Mouse (Mus musculus) frontal cortex, postnatal 10 days (tissue): Measurements from ENCODE around the gene Dnajb12.

Source experiments
- DNase-seq, 2 experiments: peaks; one replicate each; pipeline ENCODE4 v3.0.0; 2022; ENCODE audit warnings: low spot score in 2 of 2, mixed read lengths in 1 of 2

Dnajb12 gene

DNA sequence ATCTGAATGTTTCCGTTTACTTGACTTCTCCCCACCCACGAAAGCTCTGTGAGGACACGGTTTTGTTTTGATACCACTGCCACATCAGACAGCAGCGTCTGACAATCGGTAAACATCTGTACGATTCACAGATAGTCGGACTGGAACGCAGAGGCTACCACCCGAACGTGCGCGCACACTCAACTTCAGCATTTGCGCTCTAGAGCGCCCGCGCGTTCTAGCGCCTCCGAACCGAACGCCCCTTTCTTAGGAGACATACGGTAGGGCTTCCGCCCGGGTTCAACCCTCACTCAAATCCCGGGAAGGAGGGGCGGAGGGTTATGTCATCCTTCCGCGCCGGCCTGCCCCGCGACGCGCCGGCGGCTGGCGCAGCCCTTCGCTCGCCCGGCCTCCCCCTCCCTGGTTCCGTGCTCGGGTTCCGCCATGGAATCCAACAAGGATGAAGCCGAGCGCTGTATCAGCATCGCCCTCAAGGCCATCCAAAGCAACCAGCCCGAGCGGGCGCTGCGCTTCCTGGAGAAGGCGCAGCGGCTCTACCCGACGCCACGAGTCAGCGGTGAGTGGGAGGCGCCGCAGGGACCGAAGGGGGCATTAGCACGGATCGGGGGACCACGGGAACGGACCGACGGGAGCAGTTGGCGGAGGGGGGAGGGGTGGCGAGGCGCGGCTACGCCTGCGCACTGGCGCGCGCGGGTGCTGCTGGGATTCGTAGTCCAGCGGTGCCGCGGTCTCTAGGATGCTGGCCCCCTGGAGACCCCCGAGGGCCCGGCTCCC, at the start of gene Dnajb12:
Dnajb12 (plus strand) TSS at position 302 of the 774 bp plus-strand sequence.
- peak; percentile 91 to 93 for DNase-seq

DNA sequence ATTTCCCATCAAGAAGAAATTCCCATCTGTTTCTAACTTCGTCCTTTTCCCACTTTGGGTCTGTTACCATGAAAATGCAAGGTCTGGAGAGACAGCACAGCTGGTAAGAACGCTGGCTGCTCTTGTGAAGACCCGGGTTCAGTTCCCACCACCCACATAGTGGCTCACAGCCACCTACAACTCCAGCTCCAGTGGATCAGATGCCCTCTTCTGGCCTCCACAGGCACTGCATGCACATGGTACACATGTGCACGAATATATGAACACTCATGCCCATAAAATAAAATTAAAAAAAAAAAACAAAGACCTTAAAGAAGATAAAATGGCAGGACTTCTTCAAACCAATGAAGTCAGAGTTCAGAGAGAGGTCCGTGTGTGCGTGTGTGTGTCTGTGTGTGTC, 49.5 kb upstream of the Dnajb12 start:
- no peak for DNase-seq

DNA sequence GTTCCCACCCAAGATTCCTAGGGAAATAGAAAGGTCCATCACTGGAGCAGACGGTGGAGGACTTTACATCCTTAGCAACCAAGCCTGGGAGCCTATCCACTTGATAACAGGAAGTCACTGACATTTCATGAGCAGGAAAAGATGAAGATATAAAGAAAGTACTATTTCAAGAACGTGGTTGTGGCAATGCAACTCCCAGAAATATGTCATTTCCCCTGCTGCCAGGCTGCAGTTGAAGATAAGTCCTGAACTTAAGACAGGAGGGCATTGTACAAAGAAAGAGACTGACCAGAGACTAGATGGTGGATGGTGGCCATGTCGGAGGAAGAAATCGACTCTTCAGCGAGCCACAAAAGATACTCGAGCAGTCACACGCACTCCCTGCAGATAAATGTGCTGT, 47.4 kb upstream of the Dnajb12 start:
- DNase-seq = no peak

DNA sequence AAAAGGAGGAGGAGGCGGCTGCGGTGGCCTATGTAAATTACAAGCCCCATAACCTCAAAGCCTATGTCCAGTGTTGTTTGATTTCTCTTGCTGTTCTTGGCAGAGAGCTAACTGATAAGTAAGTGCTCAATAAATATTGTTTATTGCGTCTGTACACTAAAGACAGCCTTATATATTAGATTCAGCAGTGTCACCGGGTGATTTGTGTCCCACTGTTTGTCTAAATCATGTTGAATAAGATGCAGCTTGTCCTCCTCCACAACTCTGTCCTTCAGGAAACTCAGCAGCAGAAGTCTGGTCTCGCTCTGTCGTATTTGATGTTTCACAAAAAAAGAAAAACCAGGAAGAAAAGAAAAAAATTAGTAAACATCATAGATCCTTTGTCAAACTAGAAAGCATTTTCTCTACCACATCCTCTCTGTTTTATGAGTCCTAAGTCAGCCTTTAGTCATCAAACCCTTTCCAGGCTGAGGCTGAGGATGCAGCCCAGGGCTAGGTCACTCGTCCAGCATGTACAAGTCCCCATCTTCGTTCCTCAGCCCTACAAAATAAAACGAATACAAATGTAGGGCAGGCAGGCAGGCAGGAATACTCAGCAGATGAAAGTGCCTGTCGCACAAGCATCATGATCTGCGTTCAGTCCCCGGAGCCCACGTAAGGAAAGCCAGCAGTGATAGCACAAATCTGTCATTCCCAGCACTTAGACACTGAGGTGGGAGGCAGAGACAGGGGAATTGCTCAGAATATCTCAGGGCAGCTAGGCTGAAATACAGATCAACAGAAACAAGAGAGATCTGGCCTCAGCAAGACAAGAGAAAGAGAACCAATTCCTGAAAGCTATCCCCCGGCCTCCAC, 43.8 kb upstream of the Dnajb12 start:
- no peak for DNase-seq

DNA sequence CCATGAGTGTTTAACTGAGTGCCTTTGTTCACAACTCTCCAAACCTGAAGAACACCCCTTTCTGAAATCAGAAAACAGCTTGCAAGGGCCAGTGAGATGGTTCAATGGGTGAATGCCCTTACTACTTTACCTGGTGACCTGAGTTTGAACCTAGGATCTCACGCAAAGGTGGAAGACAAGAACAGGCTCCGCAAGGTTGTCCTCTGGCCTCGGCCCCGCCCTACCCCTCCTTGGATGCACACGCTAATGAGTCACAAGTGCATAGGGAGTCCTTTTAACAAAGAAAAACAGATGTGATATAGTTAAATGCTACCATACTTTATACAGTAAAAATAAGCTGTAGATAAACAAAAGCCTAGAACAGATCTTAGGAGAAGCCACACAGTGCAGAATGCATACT, 41.9 kb upstream of the Dnajb12 start:
- DNase-seq = no peak

DNA sequence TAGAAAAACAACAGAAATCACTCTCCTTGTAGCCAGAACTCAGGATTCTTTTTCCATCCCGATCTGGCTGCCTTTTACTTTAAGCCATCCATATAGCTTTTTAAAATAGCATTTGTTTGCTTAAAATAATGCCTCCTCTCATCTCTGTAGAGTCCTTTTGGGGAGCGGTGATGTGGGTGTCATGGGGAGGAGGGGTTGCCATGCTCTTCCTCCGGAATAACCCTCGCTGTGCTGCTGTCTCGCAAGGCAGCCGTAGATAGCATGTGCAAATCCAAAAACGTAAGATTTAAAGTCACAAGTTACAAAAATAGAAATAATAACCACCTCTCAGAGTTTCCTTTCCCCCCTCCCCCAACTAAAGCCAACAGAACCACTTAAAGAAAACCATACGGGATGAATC, 37.9 kb upstream of the Dnajb12 start:
- DNase-seq = no peak

GRCm38 (mm10) chr10:59843125-59843524, 36.2 kb upstream of the Dnajb12 start:
- no peak for DNase-seq

GRCm38 (mm10) chr10:59844686-59845085, 34.7 kb upstream of the Dnajb12 start:
- no peak for DNase-seq

GRCm38 (mm10) chr10:59846416-59846815, 32.9 kb upstream of the Dnajb12 start:
- no peak for DNase-seq

GRCm38 (mm10) chr10:59848079-59848877, 31.1 kb upstream of the Dnajb12 start:
- DNase-seq = no peak

DNA sequence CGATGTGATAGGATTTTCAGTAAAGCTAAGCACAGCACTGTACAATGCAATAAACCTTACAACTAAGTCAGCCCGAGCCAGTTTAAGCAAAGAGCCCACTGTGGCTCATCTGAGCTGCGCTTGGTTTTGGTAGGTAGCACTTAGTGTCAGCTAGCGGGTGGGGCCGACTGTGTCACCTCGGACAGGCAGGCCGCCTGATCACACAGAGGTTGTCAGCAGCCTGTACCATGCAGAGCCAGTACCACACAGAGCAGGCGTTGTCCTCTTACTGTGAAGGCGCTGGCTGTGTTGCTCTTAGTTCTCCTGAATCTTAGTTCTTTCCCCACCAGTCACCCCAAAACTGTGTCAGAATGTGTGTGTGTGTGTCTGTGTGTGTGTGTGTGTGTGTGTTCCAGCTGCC, 30.4 kb upstream of the Dnajb12 start:
- DNase-seq = no peak

DNA sequence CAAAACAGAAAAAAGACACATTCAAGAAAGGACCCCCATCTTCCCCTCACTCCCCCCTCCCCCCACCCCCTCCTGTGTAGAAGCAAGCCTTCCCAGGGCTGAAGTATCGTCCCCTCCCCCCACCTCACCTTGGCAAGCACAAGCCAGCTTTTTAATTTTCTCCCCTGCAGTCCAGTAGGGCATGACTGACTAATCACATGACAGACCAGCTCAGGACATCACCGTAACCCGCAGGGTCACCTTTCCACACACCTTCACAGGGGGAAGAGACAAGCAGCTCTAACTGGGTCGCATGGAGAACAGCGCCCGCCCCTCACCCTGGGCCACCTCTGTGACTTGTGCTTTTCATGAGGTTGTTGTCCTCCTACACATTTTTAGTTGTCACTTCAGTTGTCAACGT, 30.0 kb upstream of the Dnajb12 start:
- no peak for DNase-seq

DNA sequence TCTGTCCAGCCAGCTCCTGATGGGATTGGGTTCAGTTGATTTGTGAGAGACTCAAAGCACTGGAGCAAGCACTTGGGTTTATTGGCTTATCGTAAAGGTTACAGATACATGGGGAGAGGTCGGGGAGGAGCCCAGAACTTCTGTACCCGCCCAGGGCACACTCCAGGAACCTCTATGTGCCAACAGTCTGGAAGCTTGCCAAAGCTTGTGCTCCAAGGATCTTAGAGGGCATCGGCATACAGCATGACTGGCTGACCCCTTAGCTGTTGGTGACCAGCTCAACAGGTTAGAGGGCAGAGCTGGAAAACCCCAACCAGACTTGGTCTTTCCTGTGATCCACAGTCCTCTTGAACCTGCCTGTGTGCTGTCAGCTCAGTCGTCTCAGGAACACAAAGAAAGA, 22.2 kb upstream of the Dnajb12 start:
- no peak for DNase-seq

DNA sequence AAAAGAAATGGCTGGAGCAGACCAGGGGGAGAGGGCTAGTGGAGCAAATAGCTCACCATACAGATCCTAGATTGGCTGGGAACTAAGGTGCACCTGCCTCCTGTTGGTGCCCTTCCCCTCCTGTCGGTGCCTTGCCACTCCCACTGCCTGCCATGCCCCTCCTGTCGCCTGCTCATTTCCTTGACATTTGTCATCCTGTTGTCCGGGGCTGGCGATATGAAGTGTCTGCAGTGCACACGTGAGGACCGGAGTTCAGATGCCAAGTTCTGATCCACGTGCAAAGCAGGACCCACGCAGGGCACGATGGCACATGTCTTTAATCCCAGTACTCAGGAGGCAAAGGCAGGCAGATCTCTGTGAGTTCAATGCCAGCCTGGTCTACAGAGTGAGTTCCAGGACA, 18.7 kb upstream of the Dnajb12 start:
- DNase-seq = no peak

GRCm38 (mm10) chr10:59861201-59861600, 18.2 kb upstream of the Dnajb12 start:
- no peak for DNase-seq

- DNase-seq = no peak
These were observed 16.4 kb upstream of the Dnajb12 start for GRCm38 (mm10) chr10:59862816-59863440.

- DNase-seq = no peak
These were observed 15.7 kb upstream of the Dnajb12 start for GRCm38 (mm10) chr10:59863620-59864019.

GRCm38 (mm10) chr10:59864232-59864875, 15.0 kb upstream of the Dnajb12 start:
- no peak for DNase-seq

DNA sequence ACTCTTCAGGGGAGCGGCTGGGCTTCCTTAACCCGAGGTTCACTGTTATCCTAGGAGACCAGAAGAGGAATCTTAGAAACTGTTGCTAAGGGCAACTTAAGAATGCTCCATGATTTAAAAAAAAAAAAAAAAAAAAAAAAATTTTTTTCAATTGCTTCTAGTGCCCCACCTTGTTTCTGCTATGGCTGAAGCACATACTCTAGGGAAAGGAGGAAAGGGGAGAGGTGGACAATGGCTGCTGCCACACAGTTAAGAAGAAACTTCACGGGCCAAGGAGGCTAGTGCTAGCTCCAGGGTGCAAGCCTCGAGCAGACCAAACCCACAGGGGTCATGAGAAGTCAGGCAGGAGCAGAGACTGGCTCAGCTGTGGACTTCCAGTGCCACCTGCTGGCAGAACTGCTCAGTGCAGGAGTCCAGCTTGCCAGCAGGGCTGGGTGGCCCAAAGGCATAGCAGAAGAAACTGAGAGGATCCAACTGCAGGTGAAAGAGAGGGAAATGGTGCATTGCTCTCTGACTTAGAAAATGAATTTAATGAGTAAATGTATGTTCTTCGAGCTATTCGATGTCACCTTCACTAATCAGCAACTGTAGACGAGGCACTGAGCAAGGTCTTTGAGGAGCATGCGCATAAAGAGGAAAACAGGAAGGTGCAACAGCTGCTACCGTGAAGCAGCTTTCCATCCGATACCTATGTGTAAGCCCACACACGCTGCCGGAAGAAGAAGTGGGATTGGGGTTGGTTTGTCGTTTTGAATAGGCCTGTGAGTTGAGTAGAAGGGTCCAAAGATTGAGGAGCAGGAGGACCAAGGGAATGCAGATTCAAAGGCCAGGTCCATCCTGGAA, 14.3 kb upstream of the Dnajb12 start:
- DNase-seq = peak; percentile 56 to 86

DNA sequence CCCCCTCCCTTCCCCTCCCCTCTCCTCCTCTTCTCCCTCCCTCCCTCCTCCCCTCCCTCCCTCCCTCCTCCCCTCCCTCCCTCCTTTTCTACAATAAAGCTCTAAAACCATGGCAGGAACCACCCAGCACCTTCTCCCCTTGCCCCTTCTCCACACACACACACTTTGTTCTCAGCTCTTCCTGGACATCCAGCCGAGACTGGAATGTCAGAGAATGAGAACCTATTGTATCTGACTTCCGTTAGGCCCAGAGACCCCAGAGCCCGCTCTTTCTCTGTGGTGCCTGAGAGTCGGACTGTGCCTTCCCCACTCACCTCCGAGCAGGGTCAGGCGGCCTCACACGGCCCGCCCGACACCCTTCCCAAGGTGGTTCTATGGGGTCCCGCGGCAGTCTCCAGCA, 11.1 kb upstream of the Dnajb12 start:
- DNase-seq = no peak
